Mouse (Mus musculus) kidney, postnatal 0 days (tissue): Measurements from ENCODE around the gene Gsk3b. TPM values are rescaled to one million over a fixed set of nuclear protein-coding genes. Genes with fewer than 3 reads are reported as not detected.
A peak's percentile ranks its signal among the peaks of the same experiment; 100 is the strongest.

Experiments
- ATAC-seq: fragments of 200-750 bp; cut with Nextera tagmentation; replicated peaks from 2 replicates; pipeline ENCODE4 v1.8.0; 2017; ENCODE audit warnings: low read depth, moderate number of reproducible peaks, moderate TSS enrichment, moderate library complexity; ENCODE audit not compliant: low FRiP score
- DNase-seq: peaks from one replicate; pipeline ENCODE4 v3.0.0-alpha.2; 2016; ENCODE audit warnings: low spot score
- H3K27ac ChIP-seq: fragments of 300-500 bp; sonication (generic); 2 replicates; pipeline ENCODE4 v1.5.1; 2014; ENCODE audit warnings: mild to moderate bottlenecking
- H3K27me3 ChIP-seq: fragments of 300-500 bp; sonication (generic); 2 replicates; pipeline ENCODE4 v1.6.1; 2014; ENCODE audit warnings: low read length, mixed read lengths; ENCODE audit not compliant: insufficient read depth
- H3K36me3 ChIP-seq: fragments of 300-500 bp; sonication (generic); 2 replicates; pipeline ENCODE4 v1.6.1; 2014; ENCODE audit warnings: low read length, mixed read lengths; ENCODE audit not compliant: insufficient read depth
- H3K4me1 ChIP-seq: fragments of 300-500 bp; sonication (generic); replicated peaks from 2 replicates; pipeline ENCODE4 v1.6.1; 2014; ENCODE audit warnings: antibody characterized with exemption, low read length, mixed read lengths; ENCODE audit not compliant: insufficient read depth
- H3K4me2 ChIP-seq: fragments of 300-500 bp; sonication (generic); 2 replicates; pipeline ENCODE4 v1.6.1; 2014; ENCODE audit warnings: mild to moderate bottlenecking, low read length, moderate library complexity, mixed read lengths
- H3K4me3 ChIP-seq: fragments of 300-500 bp; sonication (generic); replicated peaks from 2 replicates; pipeline ENCODE4 v1.5.1; 2014; ENCODE audit warnings: low read depth, low read length
- H3K9ac ChIP-seq: fragments of 300-500 bp; sonication (generic); 2 replicates; pipeline ENCODE4 v1.6.1; 2014; ENCODE audit warnings: low read depth, low read length
- H3K9me3 ChIP-seq: fragments of 300-500 bp; sonication (generic); replicated peaks from 2 replicates; pipeline ENCODE4 v1.6.1; 2016; ENCODE audit warnings: low read length, inconsistent platforms, mixed read lengths
- CTCF ChIP-seq: IDR thresholded peaks from 2 replicates; pipeline ENCODE4 v1.5.1; 2016; ENCODE audit warnings: antibody characterized with exemption, low read depth, mild to moderate bottlenecking, moderate library complexity
- WGBS: fragments of 180-500 bp; shearing (Covaris S2); extraction: QIAGEN DNeasy Blood & Tissue Kit; methylation state at CpG from one replicate; pipeline ENCODE4 v1.1.7; 2014; 5-methylcytosine and 5-hydroxymethylcytosine counted together
- polyA plus RNA-seq: library from polyadenylated mRNA; unstranded; fragments of >200 nt; fragmentation: Nextera tagmentation; extraction: Ambion mirVana; gene quantifications from 2 replicates; pipeline ENCODE4 v1.2.1, GENCODE M21; 2015

Gene Gsk3b
- polyA plus RNA-seq, 1 experiment from 2014 or later: 43.8 TPM

- Histone ChIP-seq H3K4me1 (no peaks in the 10 kb centered on the region), H3K4me3 (no peak overlapping the region), H3K27ac (no peak overlapping the region), H3K27me3 (no peaks in the 10 kb centered on the region), H3K9ac (no peak overlapping the region), H3K36me3 (peaks cover 13% of the 10 kb centered on the region; the same call in 1 of the 2 replicates), H3K4me2 (no peak overlapping the region), H3K9me3 (no peaks in the 10 kb centered on the region)
- 79% methylated on average over 5 of the region's 5 CpGs for whole genome bisulfite sequencing
- peak; percentile 54 for DNase-seq
- peak; percentile 72 for TF ChIP-seq CTCF
- ATAC-seq: no peak
Measured at GRCm38 (mm10) chr16:38239729-38240128, 150.9 kb downstream of the Gsk3b start.

DNA sequence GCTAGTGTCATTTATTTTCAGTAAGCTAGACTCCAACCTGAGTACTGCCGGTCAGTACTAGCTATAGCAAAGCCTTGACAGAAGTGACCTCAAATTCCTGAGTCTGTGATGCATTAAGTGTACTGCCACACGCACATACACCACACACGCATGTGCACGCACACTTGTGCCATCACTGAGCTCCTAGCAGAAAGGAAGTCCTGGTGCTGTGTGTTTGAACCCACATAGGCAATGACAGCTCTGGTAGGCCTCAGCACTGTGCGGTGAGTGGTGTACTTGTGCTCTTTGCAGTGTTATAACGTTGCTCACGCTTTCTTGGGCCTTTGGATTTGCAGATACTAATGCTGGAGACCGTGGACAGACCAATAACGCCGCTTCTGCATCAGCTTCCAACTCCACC is 151.4 kb downstream of the Gsk3b start:
- H3K27me3 ChIP-seq: no peaks in the 10 kb centered on the region
- H3K36me3 ChIP-seq: peaks cover 13% of the 10 kb centered on the region; the same call in 1 of the 2 replicates
- 94% methylated on average over 10 of the region's 10 CpGs for WGBS
- DNase-seq (no peak), ATAC-seq (no peak)
- no peak overlapping the region for H3K9ac ChIP-seq
- H3K4me3 ChIP-seq: no peak overlapping the region
- no peaks in the 10 kb centered on the region for H3K4me1 ChIP-seq
- H3K4me2 ChIP-seq: no peak overlapping the region
- no peak overlapping the region for H3K27ac ChIP-seq
- no peaks in the 10 kb centered on the region for H3K9me3 ChIP-seq
- no peak for TF ChIP-seq CTCF

- H3K9me3 ChIP-seq: no peaks in the 10 kb centered on the region
- no peak overlapping the region for H3K4me3 ChIP-seq
- no peaks in the 10 kb centered on the region for H3K4me1 ChIP-seq
- DNase-seq (no peak), ATAC-seq (no peak)
- no peak for TF ChIP-seq CTCF
- no peaks in the 10 kb centered on the region for H3K27me3 ChIP-seq
- no peak overlapping the region for H3K27ac ChIP-seq
- no peak overlapping the region for H3K9ac ChIP-seq
- H3K36me3 ChIP-seq: peaks cover 13% of the 10 kb centered on the region; the same call in 1 of the 2 replicates
- H3K4me2 ChIP-seq: no peak overlapping the region
- WGBS: 89% methylated on average over 6 of the region's 6 CpGs
Measured at GRCm38 (mm10) chr16:38244111-38244510, 155.3 kb downstream of the Gsk3b start.

GRCm38 (mm10) chr16:38245379-38245778 is 156.6 kb downstream of the Gsk3b start:
- no peak for TF ChIP-seq CTCF
- Histone ChIP-seq H3K27ac (no peak overlapping the region), H3K27me3 (no peaks in the 10 kb centered on the region), H3K36me3 (peaks cover 8% of the 10 kb centered on the region; the same call in 1 of the 2 replicates), H3K4me3 (no peak overlapping the region), H3K4me2 (no peak overlapping the region), H3K9me3 (no peaks in the 10 kb centered on the region), H3K9ac (no peak overlapping the region), H3K4me1 (no peaks in the 10 kb centered on the region)
- DNase-seq (no peak), ATAC-seq (no peak)
- 53% methylated on average over 2 of the region's 2 CpGs for WGBS

GRCm38 (mm10) chr16:38245849-38246585 is 157.2 kb downstream of the Gsk3b start:
- DNase-seq (no peak), ATAC-seq (no peak)
- Histone ChIP-seq H3K4me3 (no peak overlapping the region), H3K4me2 (no peak overlapping the region), H3K36me3 (peaks cover 6% of the 10 kb centered on the region; the same call in 1 of the 2 replicates), H3K9me3 (no peaks in the 10 kb centered on the region), H3K27me3 (no peaks in the 10 kb centered on the region), H3K27ac (no peak overlapping the region), H3K9ac (no peak overlapping the region), H3K4me1 (no peaks in the 10 kb centered on the region)
- WGBS: 78% methylated on average over 5 of the region's 5 CpGs
- no peak for TF ChIP-seq CTCF

DNA sequence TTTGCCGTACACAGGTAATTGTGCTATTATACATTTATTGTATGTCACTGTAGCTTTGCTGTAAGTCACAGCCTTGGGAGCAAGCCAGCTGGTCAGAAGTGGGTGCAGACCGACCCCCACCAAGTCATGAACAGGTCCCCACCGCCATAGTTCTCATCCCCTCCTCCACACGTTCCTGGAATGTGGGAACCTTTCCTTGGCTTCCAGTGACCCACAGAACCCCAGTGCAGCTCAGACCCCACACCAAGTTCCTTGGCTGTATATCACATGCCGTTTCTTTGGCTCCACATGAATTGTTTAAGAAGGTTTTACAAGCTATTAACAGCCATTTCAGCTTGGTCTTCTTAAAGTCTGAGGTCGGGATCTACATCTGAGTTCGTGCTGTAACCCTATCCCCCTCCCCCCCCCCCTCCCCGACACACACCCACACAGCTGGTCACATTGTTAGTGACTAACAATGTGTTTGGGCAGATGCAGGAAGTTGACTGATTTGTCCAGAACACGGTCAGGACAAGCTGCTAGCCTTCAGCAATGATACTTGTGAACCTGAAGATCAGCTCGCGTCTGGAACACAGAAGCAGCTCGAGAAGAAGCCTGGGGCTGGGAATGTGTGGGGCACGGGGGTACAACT is 159.6 kb downstream of the Gsk3b start:
- no peaks in the 10 kb centered on the region for H3K36me3 ChIP-seq
- no peak for TF ChIP-seq CTCF
- 0 out of 2 replicates have a peak overlapping the region, but pooled peaks have one; percentile 14 for H3K9ac ChIP-seq
- no peak overlapping the region for H3K4me3 ChIP-seq
- H3K27me3 ChIP-seq: no peaks in the 10 kb centered on the region
- DNase-seq (peak; percentile 72), ATAC-seq (peak; percentile 64)
- H3K27ac ChIP-seq: no peak overlapping the region
- 11% methylated on average over 13 of the region's 13 CpGs for WGBS
- H3K9me3 ChIP-seq: no peaks in the 10 kb centered on the region
- H3K4me1 ChIP-seq: no peaks in the 10 kb centered on the region
- H3K4me2 ChIP-seq: peak overlapping the region; percentile 35
